Mouse (Mus musculus) retina, postnatal 1 day (tissue): ENCODE results near the gene Tgm7.

Source experiments
- DNase-seq: peaks from one replicate; pipeline ENCODE4 v3.0.0-alpha.2; 2012

Gene Tgm7

DNA sequence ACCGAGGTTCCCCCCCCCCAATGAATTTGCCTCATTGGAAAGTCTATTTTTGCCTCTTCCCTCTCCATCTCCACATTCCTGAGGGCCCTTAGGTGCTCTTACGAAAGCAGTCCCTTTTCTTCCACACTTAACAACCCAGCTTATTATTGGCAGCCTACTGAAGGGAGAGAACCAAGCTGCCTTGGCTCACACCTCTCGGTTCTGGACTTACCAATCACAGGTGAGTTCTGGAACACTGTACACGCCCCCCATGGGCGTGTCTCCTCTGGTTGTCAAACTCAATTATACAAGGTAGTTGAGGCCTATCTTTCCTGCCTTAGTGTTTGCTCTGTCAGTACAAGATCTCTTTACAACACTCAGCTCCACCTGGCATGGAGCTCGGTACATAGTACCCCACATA lies 37.7 kb downstream of the Tgm7 start:
- no peak for DNase-seq

DNA sequence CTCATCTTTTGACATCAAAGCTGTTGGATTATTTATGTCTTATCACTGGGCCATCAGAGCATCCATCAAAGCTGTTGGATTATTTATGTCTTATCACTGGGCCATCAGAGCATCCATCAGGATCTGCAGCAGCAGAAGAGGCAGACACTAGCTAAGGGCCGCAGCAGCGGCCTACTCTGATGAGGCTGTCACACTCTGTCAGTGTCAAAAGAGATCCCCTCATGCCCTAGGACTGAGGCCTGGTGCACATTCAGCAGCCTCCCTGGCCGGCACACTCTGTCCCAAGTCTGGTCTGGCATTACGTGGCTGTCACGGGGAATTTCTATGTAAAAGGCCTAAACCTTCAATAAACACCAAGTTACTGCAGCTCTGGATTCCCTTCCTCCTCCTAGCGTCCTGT lies 40.1 kb downstream of the Tgm7 start:
- DNase-seq: peak; percentile 51

DNA sequence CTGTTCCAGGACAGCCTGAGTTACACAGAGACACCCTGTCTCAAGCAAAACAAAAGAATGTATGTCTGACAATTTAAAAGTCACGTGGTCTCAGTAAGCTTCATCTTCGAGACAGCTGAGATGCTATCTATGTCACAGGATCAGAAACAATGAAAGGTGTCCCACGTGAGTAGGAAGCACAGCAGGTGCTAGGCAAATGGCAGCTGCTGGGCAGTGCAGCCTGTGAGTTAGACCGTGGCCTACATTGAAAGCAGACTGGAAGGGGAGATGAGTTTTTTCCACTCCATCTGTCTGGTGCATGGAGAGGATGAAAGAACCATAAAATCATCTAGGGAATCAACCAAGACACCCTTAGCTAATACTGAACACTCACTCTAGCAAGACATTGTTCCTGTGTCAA lies 42.5 kb downstream of the Tgm7 start:
- peak; percentile 57 for DNase-seq

DNA sequence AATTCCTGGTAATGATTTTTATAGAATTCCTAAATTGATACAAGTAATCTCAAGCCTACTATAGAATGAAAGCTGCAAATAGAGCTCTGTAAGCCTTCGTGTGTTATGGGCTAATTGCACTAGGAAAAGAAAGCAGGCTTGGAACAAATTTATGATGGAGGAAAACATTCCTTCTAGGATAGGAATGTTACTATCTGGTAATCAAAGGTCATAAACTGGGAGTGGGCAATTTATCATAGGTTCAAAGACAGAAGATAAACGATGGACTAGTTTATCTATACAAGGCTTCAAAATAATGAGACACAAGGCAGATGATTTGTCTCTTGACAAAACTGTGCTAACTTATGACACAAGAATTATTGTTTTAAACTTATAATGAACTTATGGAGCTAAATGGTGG lies 48.3 kb downstream of the Tgm7 start:
- DNase-seq: no peak

DNA sequence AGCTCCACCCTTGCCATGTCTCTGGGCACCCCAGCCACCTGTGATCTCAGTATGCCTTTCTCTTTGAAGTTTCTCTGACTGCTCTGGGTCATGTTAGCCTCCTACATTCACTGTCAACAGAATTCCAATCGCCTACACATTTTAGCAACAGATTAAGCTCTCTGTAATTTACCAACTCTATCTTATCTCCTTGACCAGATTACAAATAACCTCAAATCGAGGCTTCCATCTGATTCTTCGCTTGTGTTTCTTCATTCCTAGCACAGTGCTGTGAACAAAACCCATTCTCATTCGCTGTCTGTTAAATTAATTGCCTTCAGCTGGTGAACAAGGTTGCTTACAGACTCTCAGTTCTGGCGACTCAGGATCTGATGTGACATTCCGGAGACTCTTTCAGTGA lies 51.6 kb downstream of the Tgm7 start:
- no peak for DNase-seq

DNA sequence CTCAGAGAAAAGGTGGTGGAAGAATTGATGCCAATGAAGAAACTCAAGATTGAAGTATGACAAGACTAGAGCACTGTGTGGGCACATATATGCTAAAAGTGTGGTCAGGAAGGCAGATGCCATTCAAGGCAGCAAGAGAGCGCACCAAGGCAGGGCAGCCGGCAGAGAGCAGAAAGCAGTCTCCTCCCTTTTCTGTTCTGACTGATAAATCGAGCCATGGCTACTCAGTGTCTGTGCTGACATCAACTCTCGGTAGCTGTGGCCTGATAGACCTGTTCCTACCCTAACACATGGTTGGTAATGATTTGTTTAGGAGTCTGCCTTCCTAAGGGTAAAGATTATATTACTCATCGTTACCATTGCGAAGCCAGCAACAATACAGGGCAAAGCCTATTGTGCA lies 53.7 kb downstream of the Tgm7 start:
- DNase-seq: no peak

DNA sequence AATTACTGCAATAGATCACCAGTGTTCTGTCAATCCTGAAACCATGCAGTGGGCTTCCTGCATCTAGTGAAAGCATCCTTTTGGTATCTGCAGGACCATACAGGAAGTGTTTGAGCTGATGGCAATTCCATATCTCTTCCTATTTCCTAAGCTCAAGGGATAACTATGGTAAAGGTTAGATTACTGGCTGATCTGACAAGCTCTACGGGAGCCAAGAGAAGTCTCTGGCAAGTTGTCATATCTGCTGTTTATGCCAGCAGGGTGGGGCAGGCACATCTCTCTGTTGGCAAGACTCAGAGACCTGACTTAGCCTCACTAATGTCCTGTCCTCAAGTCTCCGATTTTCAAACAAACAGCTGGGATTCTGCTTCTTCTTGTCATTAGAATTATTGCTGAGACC lies 55.5 kb downstream of the Tgm7 start:
- no peak for DNase-seq

DNA sequence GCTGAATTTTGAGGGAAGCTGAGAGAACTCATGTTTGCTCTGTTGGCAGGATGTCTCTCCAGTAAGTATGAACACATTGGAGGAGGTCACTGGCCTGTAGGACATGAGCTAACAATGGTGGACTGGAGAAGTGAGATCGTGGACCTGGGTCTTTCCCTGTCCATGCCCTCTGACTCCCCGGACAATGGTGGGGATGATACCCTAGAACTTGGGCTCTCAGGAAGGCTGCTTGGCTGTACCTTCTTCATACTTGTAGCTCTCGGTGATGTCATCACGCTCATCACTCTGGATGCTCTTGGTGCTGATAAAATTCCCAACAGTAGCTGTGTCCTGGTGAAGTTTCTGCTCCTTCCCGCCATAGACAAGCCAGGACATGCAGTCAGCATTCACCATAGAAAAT lies 57.4 kb downstream of the Tgm7 start:
- no peak for DNase-seq

DNA sequence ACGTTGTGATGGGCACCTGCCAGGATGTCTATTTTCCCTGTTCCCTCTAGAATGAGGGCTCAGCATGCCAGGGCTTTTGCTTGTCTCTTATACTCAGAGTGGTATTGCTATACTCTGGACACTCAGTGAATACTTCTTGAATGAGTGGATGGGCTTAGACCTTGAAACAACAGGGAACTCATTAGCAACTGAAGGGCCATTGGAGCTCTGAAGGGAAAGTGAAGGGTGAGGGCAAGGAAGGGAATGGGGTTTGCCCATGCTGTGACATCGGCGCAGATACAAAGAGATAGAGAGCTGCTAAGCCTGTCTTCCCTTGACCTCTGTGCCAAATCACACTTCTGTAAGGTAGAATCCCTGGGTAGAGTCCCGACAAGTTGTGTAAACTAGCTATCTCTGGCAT lies 63.9 kb downstream of the Tgm7 start:
- no peak for DNase-seq
